Mouse (Mus musculus): ENCODE measurements around the gene Cyp2s1.

GRCm38 (mm10) chr7:25814711-25815110 is 2.0 kb downstream of the Cyp2s1 start:
- TF ChIP-seq CTCF (IDR thresholded peaks at IDR 0.05; ENCODE audit: borderline replicate concordance, control insufficient read depth, extremely low read depth, insufficient read depth, low read length, poor library complexity) (no peak), POLR2A (IDR thresholded peaks at IDR 0.05; ENCODE audit: control insufficient read depth, extremely low read depth, insufficient read depth, low read length, poor library complexity) (no peak)

Data from thymus, adult 2 months (tissue).